Mouse (Mus musculus) intestine, postnatal 0 days (tissue): ENCODE measurements around the gene Snx21. TPM values are rescaled to one million over a fixed set of nuclear protein-coding genes. Genes with fewer than 3 reads are reported as not detected.

Experiments used
- ATAC-seq: fragments of 200-750 bp; cut with Nextera tagmentation; 2 replicates; pipeline ENCODE4 v1.8.0; 2017; ENCODE audit warnings: mild to moderate bottlenecking, moderate TSS enrichment, moderate library complexity
- H3K27ac ChIP-seq: fragments of 300-500 bp; sonication (generic); 2 replicates; pipeline ENCODE4 v1.5.1; 2014; ENCODE audit warnings: mild to moderate bottlenecking, low read depth, low read length, moderate library complexity
- H3K27me3 ChIP-seq: fragments of 300-500 bp; sonication (generic); replicated peaks from 2 replicates; pipeline ENCODE4 v1.6.1; 2014; ENCODE audit warnings: low read length, mixed read lengths; ENCODE audit not compliant: control insufficient read depth, insufficient read depth
- H3K36me3 ChIP-seq: fragments of 300-500 bp; sonication (generic); 2 replicates; pipeline ENCODE4 v1.6.1; 2014; ENCODE audit warnings: mild to moderate bottlenecking, moderate library complexity; ENCODE audit not compliant: control insufficient read depth, insufficient read depth
- H3K4me1 ChIP-seq: fragments of 300-500 bp; sonication (generic); replicated peaks from 2 replicates; pipeline ENCODE4 v1.6.1; 2014; ENCODE audit warnings: antibody characterized with exemption, low read length, mixed read lengths; ENCODE audit not compliant: control insufficient read depth, insufficient read depth
- H3K4me2 ChIP-seq: fragments of 300-500 bp; sonication (generic); replicated peaks from 2 replicates; pipeline ENCODE4 v1.6.1; 2014; ENCODE audit warnings: low read depth, mild to moderate bottlenecking, moderate library complexity
- H3K4me3 ChIP-seq: fragments of 300-500 bp; sonication (generic); 2 replicates; pipeline ENCODE4 v1.5.1; 2014; ENCODE audit warnings: low read depth, low read length
- H3K9ac ChIP-seq: fragments of 300-500 bp; sonication (generic); 2 replicates; pipeline ENCODE4 v1.6.1; 2014; ENCODE audit warnings: mild to moderate bottlenecking, low read depth, low read length
- H3K9me3 ChIP-seq: fragments of 300-500 bp; sonication (generic); 2 replicates; pipeline ENCODE4 v1.6.1; 2016; ENCODE audit warnings: mixed run types; ENCODE audit not compliant: control insufficient read depth
- CTCF ChIP-seq: sonication (generic); IDR thresholded peaks from 2 replicates; pipeline ENCODE4 v1.5.1; 2016; ENCODE audit warnings: low read depth, mild to moderate bottlenecking, control low read depth, antibody characterized with exemption, moderate library complexity
- WGBS: fragments of 180-500 bp; shearing (Covaris S2); extraction: QIAGEN DNeasy Blood & Tissue Kit; methylation state at CpG from one replicate; pipeline ENCODE4 v1.1.7; 2014; 5-methylcytosine and 5-hydroxymethylcytosine counted together
- polyA plus RNA-seq: library from polyadenylated mRNA; unstranded; fragments of >200 nt; fragmentation: Nextera tagmentation; extraction: Ambion mirVana; gene quantifications from 2 replicates; pipeline ENCODE4 v1.2.1, GENCODE M21; 2015

The Snx21 gene
- polyA plus RNA-seq, 1 experiment from 2014 or later = 12.5 TPM

- WGBS = 69% methylated on average over 8 of the region's 8 CpGs
- Histone ChIP-seq H3K36me3 (no peaks in the 10 kb centered on the region), H3K4me3 (no peak within 1 kb of the TSS), H3K9me3 (no peaks in the 10 kb centered on the region), H3K4me2 (no peak within 1 kb of the TSS), H3K4me1 (0 out of 2 replicates have a peak, but pooled peaks cover 3% of the 10 kb centered on the region), H3K9ac (no peak within 1 kb of the TSS), H3K27me3 (no peaks in the 10 kb centered on the region), H3K27ac (no peak within 1 kb of the TSS)
- no peak for ATAC-seq
- TF ChIP-seq CTCF = no peak
These were observed 6.0 kb upstream of the Snx21 start, which contains the start of gene Tnnc2 for GRCm38 (mm10) chr2:164779481-164780086. Tnnc2 (minus strand) TSS chr2:164779967.

- WGBS = 74% methylated on average over 4 of the region's 4 CpGs
- no peak for TF ChIP-seq CTCF
These were observed 3.7 kb upstream of the Snx21 start for GRCm38 (mm10) chr2:164781876-164782275.

GRCm38 (mm10) chr2:164783926-164784581 lies 1.6 kb upstream of the Snx21 start:
- no peak for ATAC-seq
- WGBS = 74% methylated on average over 7 of the region's 7 CpGs
- Histone ChIP-seq H3K27me3 (no peaks in the 10 kb centered on the region), H3K9ac (no peak overlapping the region), H3K4me2 (peak overlapping the region; percentile 91; the same call in 1 of the 2 replicates), H3K27ac (no peak overlapping the region), H3K4me3 (no peak overlapping the region), H3K9me3 (no peaks in the 10 kb centered on the region), H3K4me1 (0 out of 2 replicates have a peak, but pooled peaks cover 6% of the 10 kb centered on the region), H3K36me3 (0 out of 2 replicates have a peak, but pooled peaks cover 3% of the 10 kb centered on the region)
- peak; percentile 59 for TF ChIP-seq CTCF

More at GRCm38 (mm10) chr2:164781876-164782275, 3.7 kb upstream of the Snx21 start:
- Histone ChIP-seq H3K9me3 (no peaks in the 10 kb centered on the region), H3K36me3 (no peaks in the 10 kb centered on the region), H3K27ac (no peak overlapping the region), H3K27me3 (no peaks in the 10 kb centered on the region), H3K4me1 (0 out of 2 replicates have a peak, but pooled peaks cover 6% of the 10 kb centered on the region), H3K4me3 (no peak overlapping the region), H3K9ac (no peak overlapping the region), H3K4me2 (no peak overlapping the region)
- no peak for ATAC-seq

GRCm38 (mm10) chr2:164784869-164785420 lies 678 bp upstream of the Snx21 start:
- H3K4me2 ChIP-seq = peak overlapping the region; percentile 91
- H3K27ac ChIP-seq = peak overlapping the region; percentile 89
- H3K4me3 ChIP-seq = peak overlapping the region; percentile 59
- TF ChIP-seq CTCF = no peak
- H3K27me3 ChIP-seq = no peaks in the 10 kb centered on the region
- 2% methylated on average over 7 of the region's 7 CpGs for WGBS
- no peak for ATAC-seq
- no peaks in the 10 kb centered on the region for H3K9me3 ChIP-seq
- peak overlapping the region; percentile 83 for H3K9ac ChIP-seq
- H3K4me1 ChIP-seq = 0 out of 2 replicates have a peak, but pooled peaks cover 6% of the 10 kb centered on the region
- 0 out of 2 replicates have a peak, but pooled peaks cover 6% of the 10 kb centered on the region for H3K36me3 ChIP-seq

GRCm38 (mm10) chr2:164786388-164786885 lies 814 bp downstream of the Snx21 start:
- Histone ChIP-seq H3K9me3 (no peaks in the 10 kb centered on the region), H3K27me3 (no peaks in the 10 kb centered on the region), H3K4me1 (0 out of 2 replicates have a peak, but pooled peaks cover 6% of the 10 kb centered on the region), H3K4me2 (peak overlapping the region; percentile 91), H3K36me3 (peaks cover 17% of the 10 kb centered on the region), H3K9ac (peak overlapping the region; percentile 83), H3K27ac (peak overlapping the region; percentile 89), H3K4me3 (peak overlapping the region; percentile 59)
- WGBS = 14% methylated on average over 15 of the region's 15 CpGs
- TF ChIP-seq CTCF = no peak
- ATAC-seq = peak; percentile 18; the same call in 1 of the 2 replicates

GRCm38 (mm10) chr2:164787032-164787431 lies 1.4 kb downstream of the Snx21 start:
- no peak for TF ChIP-seq CTCF
- Histone ChIP-seq H3K4me1 (0 out of 2 replicates have a peak, but pooled peaks cover 6% of the 10 kb centered on the region), H3K27ac (0 out of 2 replicates have a peak overlapping the region, but pooled peaks have one; percentile 89), H3K4me2 (peak overlapping the region; percentile 91), H3K27me3 (no peaks in the 10 kb centered on the region), H3K9me3 (no peaks in the 10 kb centered on the region), H3K4me3 (peak overlapping the region; percentile 59), H3K36me3 (peaks cover 23% of the 10 kb centered on the region), H3K9ac (no peak overlapping the region)
- 84% methylated on average over 3 of the region's 3 CpGs for WGBS
- ATAC-seq = no peak
